Mouse (Mus musculus): ENCODE measurements around the gene Llph. TPM values are rescaled to one million over a fixed set of nuclear protein-coding genes. Genes with fewer than 3 reads are reported as not detected.
A peak's percentile ranks its signal among the peaks of the same experiment; 100 is the strongest.

Gene Llph
- polyA plus RNA-seq, 1 experiment from 2014 or later: 58.7 TPM

- Histone ChIP-seq H3K36me3 (ENCODE audit: poor library complexity, severe bottlenecking) (no peaks in the 10 kb centered on the region), H3K4me2 (no peak overlapping the region), H3K9ac (no peak overlapping the region), H3K27me3 (no peaks in the 10 kb centered on the region), H3K4me1 (peaks cover 18% of the 10 kb centered on the region), H3K4me3 (no peak overlapping the region), H3K9me3 (replicated peaks) (peaks cover 9% of the 10 kb centered on the region; the same call in 1 of the 2 replicates), H3K27ac (no peak overlapping the region)
- 84% methylated on average over 12 of the region's 12 CpGs for WGBS
- ATAC-seq: no peak
Observed at GRCm38 (mm10) chr10:120267790-120268189, 40.9 kb downstream of the Llph start.

- H3K9ac ChIP-seq: no peak overlapping the region
- H3K27ac ChIP-seq: no peak overlapping the region
- 96% methylated on average over 13 of the region's 13 CpGs for WGBS
- H3K36me3 ChIP-seq (ENCODE audit: poor library complexity, severe bottlenecking): no peaks in the 10 kb centered on the region
- H3K4me2 ChIP-seq: no peak overlapping the region
- peaks cover 19% of the 10 kb centered on the region for H3K4me1 ChIP-seq
- H3K9me3 ChIP-seq (replicated peaks): 0 out of 2 replicates have a peak, but pooled peaks cover 4% of the 10 kb centered on the region
- no peak for ATAC-seq
- H3K27me3 ChIP-seq: no peaks in the 10 kb centered on the region
- H3K4me3 ChIP-seq: no peak overlapping the region
Observed at GRCm38 (mm10) chr10:120269946-120270345, 43.1 kb downstream of the Llph start.

- Histone ChIP-seq H3K4me3 (no peak overlapping the region), H3K27ac (no peak overlapping the region), H3K36me3 (ENCODE audit: poor library complexity, severe bottlenecking) (no peaks in the 10 kb centered on the region), H3K4me2 (no peak overlapping the region), H3K9me3 (replicated peaks) (0 out of 2 replicates have a peak, but pooled peaks cover 4% of the 10 kb centered on the region), H3K4me1 (peaks cover 19% of the 10 kb centered on the region), H3K27me3 (no peaks in the 10 kb centered on the region), H3K9ac (no peak overlapping the region)
- no peak for ATAC-seq
- WGBS: 84% methylated on average over 4 of the region's 4 CpGs
Observed at GRCm38 (mm10) chr10:120270777-120271176, 43.9 kb downstream of the Llph start.

- Histone ChIP-seq H3K4me3 (no peak overlapping the region), H3K9ac (no peak overlapping the region), H3K27me3 (no peaks in the 10 kb centered on the region), H3K27ac (no peak overlapping the region), H3K4me1 (peaks cover 19% of the 10 kb centered on the region), H3K36me3 (ENCODE audit: poor library complexity, severe bottlenecking) (no peaks in the 10 kb centered on the region), H3K4me2 (peak overlapping the region; percentile 67), H3K9me3 (replicated peaks) (0 out of 2 replicates have a peak, but pooled peaks cover 4% of the 10 kb centered on the region)
- 79% methylated on average over 6 of the region's 6 CpGs for WGBS
- no peak for ATAC-seq
Observed at GRCm38 (mm10) chr10:120271318-120271717, 44.4 kb downstream of the Llph start.

- H3K27ac ChIP-seq: peak overlapping the region; percentile 45
- H3K36me3 ChIP-seq (ENCODE audit: poor library complexity, severe bottlenecking): no peaks in the 10 kb centered on the region
- H3K4me3 ChIP-seq: peak overlapping the region; percentile 38
- peak overlapping the region; percentile 67 for H3K4me2 ChIP-seq
- H3K9me3 ChIP-seq (replicated peaks): no peaks in the 10 kb centered on the region
- peak; percentile 43 for ATAC-seq
- no peaks in the 10 kb centered on the region for H3K27me3 ChIP-seq
- WGBS: 9% methylated on average over 10 of the region's 11 CpGs
- peaks cover 19% of the 10 kb centered on the region for H3K4me1 ChIP-seq
- H3K9ac ChIP-seq: peak overlapping the region; percentile 58
Observed at GRCm38 (mm10) chr10:120271879-120272269, 45.0 kb downstream of the Llph start.

GRCm38 (mm10) chr10:120272270-120272883 lies 45.5 kb downstream of the Llph start:
- Histone ChIP-seq H3K4me3 (peak overlapping the region; percentile 38), H3K9me3 (replicated peaks) (no peaks in the 10 kb centered on the region), H3K27me3 (no peaks in the 10 kb centered on the region), H3K9ac (peak overlapping the region; percentile 58), H3K4me1 (peaks cover 19% of the 10 kb centered on the region), H3K36me3 (ENCODE audit: poor library complexity, severe bottlenecking) (no peaks in the 10 kb centered on the region), H3K4me2 (peak overlapping the region; percentile 67), H3K27ac (peak overlapping the region; percentile 45)
- 11% methylated on average over 19 of the region's 19 CpGs for WGBS
- ATAC-seq: peak; percentile 68

GRCm38 (mm10) chr10:120273335-120273734 lies 46.5 kb downstream of the Llph start:
- no peak overlapping the region for H3K4me2 ChIP-seq
- H3K4me3 ChIP-seq: no peak overlapping the region
- no peaks in the 10 kb centered on the region for H3K36me3 ChIP-seq (ENCODE audit: poor library complexity, severe bottlenecking)
- no peak for ATAC-seq
- no peak overlapping the region for H3K9ac ChIP-seq
- H3K9me3 ChIP-seq (replicated peaks): no peaks in the 10 kb centered on the region
- H3K27me3 ChIP-seq: no peaks in the 10 kb centered on the region
- 87% methylated on average over 7 of the region's 7 CpGs for WGBS
- no peak overlapping the region for H3K27ac ChIP-seq
- peaks cover 19% of the 10 kb centered on the region for H3K4me1 ChIP-seq

- no peak for ATAC-seq
- Histone ChIP-seq H3K4me2 (no peak overlapping the region), H3K4me3 (no peak overlapping the region), H3K9me3 (replicated peaks) (no peaks in the 10 kb centered on the region), H3K9ac (no peak overlapping the region), H3K4me1 (no peaks in the 10 kb centered on the region), H3K27ac (no peak overlapping the region), H3K36me3 (ENCODE audit: poor library complexity, severe bottlenecking) (no peaks in the 10 kb centered on the region), H3K27me3 (no peaks in the 10 kb centered on the region)
- WGBS: 87% methylated on average over 12 of the region's 12 CpGs
Observed at GRCm38 (mm10) chr10:120279482-120280128, 52.7 kb downstream of the Llph start.

GRCm38 (mm10) chr10:120280375-120280774 lies 53.5 kb downstream of the Llph start:
- no peak overlapping the region for H3K4me3 ChIP-seq
- 83% methylated on average over 4 of the region's 4 CpGs for WGBS
- H3K4me1 ChIP-seq: no peaks in the 10 kb centered on the region
- no peaks in the 10 kb centered on the region for H3K36me3 ChIP-seq (ENCODE audit: poor library complexity, severe bottlenecking)
- H3K9ac ChIP-seq: no peak overlapping the region
- no peak overlapping the region for H3K27ac ChIP-seq
- no peaks in the 10 kb centered on the region for H3K9me3 ChIP-seq (replicated peaks)
- no peak overlapping the region for H3K4me2 ChIP-seq
- no peaks in the 10 kb centered on the region for H3K27me3 ChIP-seq
- ATAC-seq: no peak

- 85% methylated on average over 5 of the region's 5 CpGs for WGBS
- Histone ChIP-seq H3K9ac (no peak overlapping the region), H3K4me2 (no peak overlapping the region), H3K27me3 (no peaks in the 10 kb centered on the region), H3K27ac (no peak overlapping the region), H3K9me3 (replicated peaks) (no peaks in the 10 kb centered on the region), H3K36me3 (ENCODE audit: poor library complexity, severe bottlenecking) (no peaks in the 10 kb centered on the region), H3K4me3 (no peak overlapping the region), H3K4me1 (no peaks in the 10 kb centered on the region)
- ATAC-seq: no peak
Observed at GRCm38 (mm10) chr10:120281700-120282099, 54.8 kb downstream of the Llph start.

All from forebrain, embryonic 13.5 days (tissue).